In the genomic region with DNA sequence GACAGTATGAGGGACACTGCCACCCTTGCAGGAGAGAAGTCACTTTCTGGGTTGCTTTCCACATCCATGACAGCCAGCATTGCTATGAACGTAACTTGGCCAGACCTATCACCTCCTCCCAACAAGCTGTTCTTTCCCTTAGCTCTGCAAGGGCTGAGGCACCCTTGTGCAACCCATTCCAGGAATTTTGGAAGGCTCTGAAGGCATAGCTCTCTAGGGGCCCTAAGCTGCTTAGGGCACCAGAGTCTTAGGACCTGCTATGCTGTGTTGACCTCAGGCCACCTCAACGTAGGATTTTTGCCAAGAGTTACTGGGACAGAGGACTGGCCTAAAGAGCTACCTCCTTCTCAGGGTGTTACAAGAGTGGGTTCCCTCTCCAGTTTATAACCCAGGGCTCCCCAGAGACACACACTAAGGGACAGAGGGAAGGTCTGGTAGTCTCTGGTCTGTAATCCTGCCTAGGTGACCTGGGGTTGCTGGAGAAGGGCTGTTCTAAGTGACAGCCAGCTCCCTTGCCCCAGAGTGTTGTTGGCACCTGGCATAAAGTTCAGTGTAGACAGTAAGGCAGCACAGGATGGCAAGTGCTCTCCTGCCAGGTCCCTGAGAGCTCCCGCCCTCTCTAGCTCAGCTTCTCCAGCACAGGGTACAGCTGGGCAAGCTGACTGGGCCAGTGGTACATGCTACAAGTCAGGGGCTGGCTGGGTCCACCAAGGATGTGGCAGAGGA, we compare ENCODE assay signal across 15 mouse cellular contexts.
DNase-seq lines count a peak whose midpoint lies in the region; TF ChIP-seq lines count a peak whose summit lies in the region.
"Had no signal": no experiment of that assay in that cellular context is flagged by ENCODE, and none has a peak within 500 bp of the region (broad histone marks: within the 10 kb centered on the region; RNA-seq: fewer than 3 reads in every experiment).

No protein-coding gene starts in this region.

- 44% methylated on average over 3 of the region's 3 CpGs for WGBS in heart, adult 2 months

- TF ChIP-seq POLR2A in heart, adult 2 months (IDR thresholded peaks at IDR 0.05; ENCODE audit: insufficient read depth, low read depth, low read length) = no peak

- no peak overlapping the region for H3K4me3 ChIP-seq in heart, adult 2 months
- no peak overlapping the region for H3K4me3 ChIP-seq in layer of hippocampus, adult 2 months
- H3K4me3 ChIP-seq: hindbrain, embryonic 12.5 days; neural tube, embryonic 12.5 days had no signal

- TF ChIP-seq EP300 in heart, adult 2 months (IDR thresholded peaks at IDR 0.05; ENCODE audit: insufficient read depth, low read depth, low read length) = no peak

- H3K4me1 ChIP-seq in heart, adult 2 months (ENCODE audit: control insufficient read depth, insufficient read depth, low read length) = peaks cover 18% of the 10 kb centered on the region

- no peak for TF ChIP-seq CTCF in heart, adult 2 months (IDR thresholded peaks at IDR 0.05)
- TF ChIP-seq CTCF in layer of hippocampus, adult 2 months (conservative IDR thresholded peaks at IDR 0.05) = no peak

- intact Hi-C loops in heart, adult 2 months (cut with DNase I) = no loop called here

- H3K9ac ChIP-seq in heart, adult 2 months (ENCODE audit: low read depth, low read length) = no peak overlapping the region
- H3K9ac ChIP-seq: hindbrain, embryonic 12.5 days; neural tube, embryonic 12.5 days had no signal

- peak overlapping the region; percentile 1; the same call in 1 of the 2 replicates for H3K27ac ChIP-seq in heart, adult 2 months
- peak overlapping the region; percentile 81 for H3K27ac ChIP-seq in layer of hippocampus, adult 2 months
- H3K27ac ChIP-seq: hindbrain, embryonic 12.5 days; neural tube, embryonic 12.5 days; stomach, postnatal 0 days had no signal

- H3K27me3 ChIP-seq in heart, adult 2 months (ENCODE audit: control insufficient read depth, insufficient read depth, low read length) = no peaks in the 10 kb centered on the region
- H3K27me3 ChIP-seq: CH12.LX; hindbrain, embryonic 12.5 days; neural tube, embryonic 12.5 days had no signal

- no peaks in the 10 kb centered on the region for H3K36me3 ChIP-seq in heart, adult 2 months (ENCODE audit: control insufficient read depth, insufficient read depth, low read length)

- H3K79me2 ChIP-seq in heart, adult 2 months (replicated peaks; ENCODE audit: control insufficient read depth, insufficient read depth, low read length) = no peaks in the 10 kb centered on the region

- peak; percentile 54 for DNase-seq in adrenal gland, adult 2 months
- DNase-seq in adrenal gland, adult 8-10 months = no peak
- DNase-seq in heart, adult 2 months = peak in 1 of 2 experiments; percentile 42
- DNase-seq in heart, adult 8-10 months (ENCODE audit: low spot score) = no peak
- DNase-seq in layer of hippocampus, adult 2 months (ENCODE audit: low spot score in 2 of 2) = peak in 1 of 2 experiments; percentile 33
- DNase-seq in layer of hippocampus, postnatal 36 days = no peak
- DNase-seq in fat pad, adult 2 months (ENCODE audit: extremely low read depth, low read depth, low spot score) = peak; percentile 86
- no peak for DNase-seq in left cerebral cortex, adult 8-10 months (ENCODE audit: low spot score in 2 of 2)
- DNase-seq: cerebellum, postnatal 10 days; kidney, adult 11 months; spleen, adult 18-20 months had no signal

Comparison
In these comparisons a context has a peak if more than half of its experiments do, and no peak if none do; other contexts are left out.
1. DNase-seq: peak in adrenal gland, adult 2 months (single experiment) and fat pad, adult 2 months (single experiment); none in adrenal gland, adult 8-10 months (single experiment), heart, adult 8-10 months (single experiment), layer of hippocampus, postnatal 36 days (0 of 2) and left cerebral cortex, adult 8-10 months (0 of 2).